Mouse (Mus musculus): Measurements from ENCODE around the gene Tmem235. TPM values are rescaled to one million over a fixed set of nuclear protein-coding genes. Genes with fewer than 3 reads are reported as not detected.

Gene Tmem235
- total RNA-seq, 2 experiments from 2014 or later = not detected

DNA sequence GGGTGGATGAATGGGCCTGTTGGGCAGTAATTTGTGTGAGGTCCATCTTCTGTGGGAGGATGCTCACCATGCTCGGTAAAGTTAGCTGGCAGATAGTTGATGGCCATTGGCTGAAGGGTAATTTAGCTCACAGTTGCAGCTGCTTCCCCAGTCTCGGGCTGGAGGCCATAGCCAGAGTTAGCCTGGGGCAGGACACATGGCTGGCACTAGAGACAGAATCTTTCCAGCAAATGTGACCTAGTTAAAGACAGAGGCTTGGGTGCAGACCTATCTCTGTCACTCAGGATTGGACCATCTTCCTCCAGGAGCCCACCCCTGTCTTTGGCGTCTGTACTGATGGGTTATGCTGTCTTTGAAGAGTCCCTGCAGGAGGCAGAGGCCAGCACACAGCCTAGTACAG is 2.2 kb upstream of the Tmem235 start:
- intact Hi-C loops (cut with DNase I) = no loop called here
- DNase-seq (ENCODE audit: low spot score) = no peak

DNA sequence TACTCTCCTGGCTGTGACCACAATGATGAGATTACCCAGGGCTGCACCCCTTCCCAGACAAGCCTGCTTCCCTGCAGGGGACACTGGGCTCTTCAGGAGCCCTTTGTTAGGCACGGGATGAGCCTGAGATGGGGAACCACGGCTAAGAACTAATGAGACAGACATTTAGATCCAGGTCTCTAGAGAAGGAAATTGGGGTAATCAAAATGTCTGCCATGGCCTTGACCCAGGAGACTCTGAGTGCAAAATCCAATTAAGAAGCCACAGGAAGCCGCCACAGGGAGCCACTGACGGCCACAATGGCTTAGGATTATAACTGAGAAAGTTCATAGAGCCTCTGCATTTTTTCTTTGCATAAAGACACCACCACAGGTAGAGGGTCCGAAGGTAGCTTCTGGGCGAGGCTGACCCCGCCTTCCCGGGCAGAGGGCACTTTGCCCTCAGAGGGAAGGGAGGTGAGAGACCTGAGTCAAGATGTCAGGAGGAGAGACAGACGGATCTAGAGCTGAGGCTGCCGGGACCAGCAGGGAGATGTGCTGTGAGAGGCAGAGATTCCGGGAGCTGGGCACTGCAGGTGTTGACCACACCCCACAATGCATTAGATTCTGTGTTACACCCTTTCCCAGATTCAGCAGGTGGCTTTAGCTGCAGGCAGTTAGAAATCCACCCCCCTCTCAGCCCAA is 2.8 kb downstream of the Tmem235 start:
- no peak for DNase-seq (ENCODE audit: low spot score)
- intact Hi-C loops (cut with DNase I) = no loop called here

DNA sequence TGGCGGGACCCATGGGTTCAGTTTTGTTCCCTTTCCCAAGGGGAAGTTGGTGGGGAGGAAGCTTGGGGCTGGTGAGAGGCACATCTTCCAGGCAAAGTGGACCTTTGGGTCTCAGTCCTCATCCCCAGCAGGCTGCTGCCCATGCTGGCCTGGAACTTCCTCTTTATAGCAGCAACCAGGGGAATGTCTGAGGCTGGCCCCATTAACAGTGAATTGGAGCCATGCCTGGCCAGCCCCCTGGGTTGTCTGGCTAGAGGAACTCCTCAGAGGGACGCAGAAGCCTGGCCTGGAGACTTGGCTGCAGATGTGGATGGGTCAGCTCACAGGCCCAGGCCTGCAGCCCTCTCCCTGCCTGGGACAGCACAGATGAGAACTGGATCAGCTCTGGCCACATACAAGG is 4.3 kb downstream of the Tmem235 start:
- intact Hi-C loops (cut with DNase I) = loop anchor here (5.0 kb wide), 1 partner anchor 357 kb away; no protein-coding TSS in a partner anchor
- no peak for DNase-seq (ENCODE audit: low spot score)

DNA sequence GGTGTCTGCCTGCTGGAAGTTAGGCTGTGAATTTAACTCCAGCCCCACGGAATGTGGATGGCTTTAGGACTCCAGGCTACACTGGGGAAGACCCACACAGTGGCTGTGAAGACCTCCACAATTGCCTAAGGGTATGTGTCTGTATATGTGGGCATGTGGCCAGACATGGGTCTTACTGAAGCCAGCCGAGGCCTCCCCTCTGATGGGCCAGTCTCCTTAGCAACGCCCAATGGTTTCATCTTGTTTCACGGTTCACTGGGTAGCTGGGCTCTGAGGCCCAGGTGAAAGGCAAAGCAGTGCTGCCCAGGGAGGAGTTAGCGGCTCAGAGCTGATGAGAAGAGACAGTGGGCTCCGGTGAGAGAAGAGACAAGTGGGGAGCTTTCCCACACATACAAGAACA is 5.4 kb downstream of the Tmem235 start:
- intact Hi-C loops (cut with DNase I) = loop anchor here (5.0 kb wide), 1 partner anchor 356 kb away; no protein-coding TSS in a partner anchor
- DNase-seq (ENCODE audit: low spot score) = no peak

DNA sequence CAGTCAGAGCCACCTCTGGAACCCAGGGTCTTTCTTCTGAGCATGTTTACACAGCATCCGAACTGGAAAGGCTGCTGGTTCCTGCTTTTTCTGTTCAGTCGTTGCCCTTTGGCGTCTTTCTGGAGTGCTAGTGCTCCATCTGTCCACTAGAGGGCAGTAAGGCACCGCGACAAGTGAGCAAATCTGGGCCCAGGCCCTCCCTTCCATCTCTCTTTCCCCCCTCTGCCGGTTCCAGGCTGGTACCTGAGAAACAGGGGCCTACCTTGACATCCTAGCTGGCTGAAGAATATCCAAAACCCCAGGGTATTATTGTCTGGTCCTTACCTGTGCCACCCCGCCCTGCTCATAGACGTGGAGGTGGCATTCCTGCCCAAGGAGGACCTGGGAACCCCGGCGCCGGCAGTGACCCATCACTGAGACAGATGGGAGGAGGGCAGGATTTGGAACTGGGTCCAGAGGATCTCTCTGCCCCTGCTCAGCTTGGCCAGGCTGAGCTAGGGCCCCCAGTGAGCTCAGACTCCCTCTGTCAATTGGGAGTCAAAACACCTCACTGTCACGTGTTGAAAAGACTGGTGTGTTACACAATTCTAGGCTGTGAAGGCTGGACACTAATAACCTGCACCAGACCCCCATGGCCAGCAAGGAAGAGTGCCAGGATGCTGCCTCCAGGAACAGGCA is 10.3 kb downstream of the Tmem235 start:
- DNase-seq (ENCODE audit: low spot score) = peak; percentile 47
- intact Hi-C loops (cut with DNase I) = loop anchor here (1.0 to 5.0 kb wide), 3 partner anchors 101 to 231 kb away; partner anchors contain the start of gene Socs3

DNA sequence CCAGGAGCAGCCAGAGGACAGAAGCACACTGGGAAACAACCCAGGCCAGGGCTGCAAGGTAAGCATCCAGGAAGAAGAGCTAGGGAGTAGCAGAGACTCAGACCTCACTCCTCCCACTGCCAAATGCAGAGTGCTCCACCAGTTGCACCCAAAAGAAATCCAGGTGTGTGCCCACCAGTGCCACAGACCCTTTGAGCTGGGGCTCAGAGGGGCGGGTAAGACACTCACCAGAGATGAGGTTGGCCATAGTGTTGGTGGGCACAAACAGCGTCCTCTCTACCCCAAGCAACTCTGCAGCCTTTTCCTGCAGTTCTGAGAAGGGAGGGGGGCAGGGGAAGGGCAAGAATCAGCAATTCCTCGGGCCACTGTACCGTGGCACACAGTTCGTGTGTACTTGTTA is 10.8 kb downstream of the Tmem235 start:
- DNase-seq (ENCODE audit: low spot score) = no peak
- intact Hi-C loops (cut with DNase I) = loop anchor here (5.0 kb wide), 1 partner anchor 101 kb away; the partner anchor contains the start of gene Socs3

DNA sequence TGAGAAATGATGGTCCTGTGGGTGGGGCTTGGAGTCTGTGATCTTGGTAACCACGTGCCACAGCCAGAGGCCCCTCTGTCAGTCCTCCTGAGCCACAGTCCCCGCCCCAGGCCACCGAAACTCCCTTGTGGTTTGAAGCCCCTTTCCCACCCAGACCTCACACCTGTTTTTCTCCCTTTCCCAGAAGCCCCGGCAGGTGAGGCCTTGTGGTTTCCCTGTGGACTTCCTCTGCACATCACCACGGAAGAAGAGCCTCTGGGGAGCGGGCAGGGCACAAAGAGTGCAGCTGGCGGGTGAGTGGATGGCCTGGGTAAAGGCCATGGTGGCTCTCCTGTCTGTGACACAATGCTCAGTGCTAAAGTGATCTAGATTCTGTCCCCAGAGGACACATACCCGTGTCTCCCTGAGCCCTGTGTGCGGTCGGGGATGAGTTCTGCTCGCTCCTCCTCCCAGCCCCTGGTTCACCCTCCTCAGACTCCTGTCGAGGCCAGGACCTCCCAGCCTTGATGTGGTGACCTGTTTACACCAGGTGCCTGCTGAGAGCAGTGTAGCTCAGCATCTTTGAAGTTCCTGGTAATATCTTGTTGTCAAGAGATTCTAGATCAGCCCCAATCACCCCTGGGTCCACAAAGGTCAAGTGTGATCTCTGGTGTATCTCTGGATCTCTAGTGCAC is 11.5 kb downstream of the Tmem235 start:
- intact Hi-C loops (cut with DNase I) = loop anchor here (2.0 to 5.0 kb wide), 2 partner anchors 41 to 100 kb away; partner anchors contain the start of gene Socs3
- DNase-seq (ENCODE audit: low spot score) = no peak

DNA sequence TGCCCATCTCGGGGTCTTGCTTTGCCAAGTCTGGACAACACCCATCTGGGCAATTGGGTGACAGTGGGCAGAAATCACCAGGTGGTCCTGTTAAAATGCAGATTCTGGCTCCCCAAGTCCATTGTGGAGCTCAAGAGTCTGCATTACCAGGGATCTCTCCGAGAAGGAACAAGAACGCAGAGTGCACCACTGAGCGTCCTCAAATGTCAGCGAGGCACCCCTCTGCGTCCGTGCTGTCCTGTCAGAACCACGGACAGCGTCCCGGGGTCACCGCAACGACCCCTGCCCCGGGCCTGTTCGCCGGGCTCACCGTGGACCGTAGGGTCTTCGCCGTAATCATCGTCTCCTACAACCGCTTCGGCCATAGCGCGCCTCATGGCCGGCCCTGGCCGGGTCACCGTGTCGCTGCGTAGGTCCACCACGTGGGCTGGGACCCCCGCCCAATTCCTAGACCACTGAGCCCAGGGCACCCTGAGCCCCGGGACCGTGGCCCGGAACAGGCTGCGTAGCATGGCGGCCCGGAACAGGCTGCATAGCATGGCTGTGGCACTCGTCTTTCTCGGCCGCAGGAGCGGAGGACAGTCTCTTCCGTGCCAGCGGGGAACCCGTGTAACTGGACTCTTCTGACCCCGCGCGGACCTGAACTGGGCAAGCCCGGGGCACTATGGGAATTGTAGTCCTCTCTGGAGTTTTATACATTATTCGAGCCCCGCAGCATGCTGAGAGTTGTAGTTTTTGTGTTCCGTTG is 12.5 kb downstream of the Tmem235 start, which contains the start of gene Tha1:
Gene Tha1 (minus strand): TSS at position 621 of the 748 bp plus-strand sequence.
- intact Hi-C loops (cut with DNase I) = loop anchor here (2.0 to 5.0 kb wide), 2 partner anchors 40 to 99 kb away; partner anchors contain the start of gene Socs3
- peak; percentile 69 for DNase-seq (ENCODE audit: low spot score)

DNA sequence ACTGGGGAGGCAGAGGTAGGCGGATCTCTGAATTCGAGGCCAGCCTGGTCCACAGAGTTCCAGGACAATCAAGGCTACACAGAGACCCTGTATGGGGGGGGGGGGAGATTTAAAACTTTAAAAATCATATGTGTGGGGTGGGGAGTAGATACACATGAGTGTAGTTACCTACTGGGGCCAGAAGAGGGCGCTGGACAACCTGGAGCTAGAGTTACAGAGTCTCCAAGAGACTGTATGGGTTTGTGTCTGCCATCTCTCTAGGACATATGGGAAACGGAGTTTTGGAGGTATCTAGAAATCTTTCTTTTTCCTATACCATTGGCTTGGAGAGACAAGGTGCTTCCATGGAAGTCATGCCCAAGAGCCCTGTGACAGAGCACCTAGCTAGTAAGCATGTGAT is 13.9 kb downstream of the Tmem235 start:
- no peak for DNase-seq (ENCODE audit: low spot score)
- intact Hi-C loops (cut with DNase I) = loop anchor here (5.0 kb wide), 1 partner anchor 98 kb away; the partner anchor contains the start of gene Socs3

DNA sequence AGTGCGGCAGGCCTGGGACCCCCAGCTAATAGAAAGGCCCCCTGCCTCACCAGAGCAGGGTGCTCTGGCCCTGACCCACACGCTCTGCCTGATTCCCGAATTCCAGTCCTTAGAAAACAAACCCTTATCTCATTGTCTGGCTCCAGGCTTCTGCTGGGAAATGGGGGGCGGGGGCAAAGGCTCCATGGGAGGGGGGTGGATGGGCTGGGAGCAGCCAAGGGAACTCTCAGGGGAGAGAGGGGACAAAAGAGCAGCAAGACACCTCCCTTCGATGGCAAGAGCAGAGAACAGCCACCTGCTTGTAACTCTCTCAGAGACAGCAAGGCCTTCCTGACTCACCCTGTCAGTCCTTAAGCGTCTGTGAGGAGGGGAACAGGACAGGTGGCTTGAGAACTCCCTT is 15.1 kb downstream of the Tmem235 start:
- no peak for DNase-seq (ENCODE audit: low spot score)
- intact Hi-C loops (cut with DNase I) = no loop called here

DNA sequence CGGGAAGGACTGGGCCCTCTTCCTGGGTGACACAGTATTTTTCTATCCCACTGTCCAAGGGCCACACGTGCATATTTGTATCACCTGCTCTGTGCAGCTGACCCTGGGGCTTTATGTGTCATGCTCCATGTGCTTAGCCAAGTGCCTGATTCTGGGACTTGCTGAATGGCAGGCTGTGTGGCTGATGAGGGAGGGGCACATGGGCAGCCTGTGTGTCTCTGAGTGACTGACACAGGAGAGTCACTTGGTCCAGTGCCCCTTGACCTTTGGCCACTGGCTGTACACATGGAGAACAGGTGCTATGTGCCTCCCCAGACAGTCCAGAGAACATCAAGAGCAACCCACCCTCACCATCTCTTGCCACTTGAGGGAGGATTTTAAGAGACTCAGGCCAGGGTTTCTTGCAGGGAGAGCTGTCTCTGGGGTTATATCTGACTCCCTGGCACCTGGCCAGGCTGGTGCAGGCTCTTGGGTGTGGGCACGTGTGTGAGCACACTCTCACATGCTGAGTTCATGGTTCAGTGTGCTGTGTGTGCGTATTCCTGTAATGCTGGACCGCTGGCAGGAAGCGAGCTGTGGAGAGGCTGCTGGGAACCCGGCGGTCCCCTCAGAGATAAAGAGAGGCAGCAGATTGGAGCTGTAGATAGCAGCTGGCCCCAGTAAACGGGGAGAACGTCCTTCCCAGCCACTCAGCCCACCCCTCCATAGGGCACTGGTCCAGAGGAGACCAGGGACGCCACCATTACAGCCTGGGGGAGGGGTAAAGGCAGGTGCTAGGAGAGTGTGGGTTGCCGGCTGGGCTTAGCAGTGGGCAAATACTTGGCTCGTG is 17.6 kb downstream of the Tmem235 start:
- DNase-seq (ENCODE audit: low spot score) = no peak
- intact Hi-C loops (cut with DNase I) = no loop called here

DNA sequence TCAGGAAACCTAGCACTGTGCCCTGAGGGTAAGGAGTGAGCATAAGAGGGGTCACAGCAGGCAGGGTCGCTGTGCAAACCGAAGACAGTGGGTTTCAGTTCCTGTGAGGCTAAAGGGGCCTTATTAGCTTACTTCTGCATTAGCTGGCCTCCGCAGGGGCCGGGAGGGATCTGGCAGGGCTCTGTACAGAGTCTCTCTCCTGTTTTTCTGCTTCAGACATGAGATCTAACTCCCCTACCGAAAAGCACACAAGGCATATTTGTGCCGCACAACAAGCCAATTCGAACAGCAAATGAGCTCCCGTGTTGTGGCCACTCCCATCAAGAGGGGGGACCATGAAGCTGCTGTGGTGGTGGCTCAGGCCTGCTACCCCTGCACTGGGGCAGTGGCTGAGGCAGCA is 18.3 kb downstream of the Tmem235 start:
- no peak for DNase-seq (ENCODE audit: low spot score)
- intact Hi-C loops (cut with DNase I) = no loop called here

DNA sequence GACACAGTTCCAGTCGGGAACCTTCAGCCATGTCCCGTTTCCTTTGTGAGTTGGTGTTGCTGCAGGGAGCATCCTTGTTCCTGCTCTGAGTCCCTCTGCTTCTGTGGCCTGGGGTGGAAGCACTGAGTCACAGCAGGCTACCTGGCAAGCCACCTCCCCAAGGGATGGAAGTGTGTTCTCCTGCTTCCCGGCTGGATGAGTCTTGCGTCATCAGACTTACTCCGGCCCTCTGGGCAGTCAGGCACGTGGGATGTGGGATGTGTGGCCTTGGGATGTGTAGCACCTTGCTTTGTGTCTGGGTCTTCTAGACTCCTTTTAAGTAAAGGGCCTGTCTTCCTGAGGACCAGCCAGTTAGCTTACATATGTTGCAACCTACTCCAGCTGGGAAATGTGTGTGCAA is 19.1 kb downstream of the Tmem235 start:
- intact Hi-C loops (cut with DNase I) = no loop called here

DNA sequence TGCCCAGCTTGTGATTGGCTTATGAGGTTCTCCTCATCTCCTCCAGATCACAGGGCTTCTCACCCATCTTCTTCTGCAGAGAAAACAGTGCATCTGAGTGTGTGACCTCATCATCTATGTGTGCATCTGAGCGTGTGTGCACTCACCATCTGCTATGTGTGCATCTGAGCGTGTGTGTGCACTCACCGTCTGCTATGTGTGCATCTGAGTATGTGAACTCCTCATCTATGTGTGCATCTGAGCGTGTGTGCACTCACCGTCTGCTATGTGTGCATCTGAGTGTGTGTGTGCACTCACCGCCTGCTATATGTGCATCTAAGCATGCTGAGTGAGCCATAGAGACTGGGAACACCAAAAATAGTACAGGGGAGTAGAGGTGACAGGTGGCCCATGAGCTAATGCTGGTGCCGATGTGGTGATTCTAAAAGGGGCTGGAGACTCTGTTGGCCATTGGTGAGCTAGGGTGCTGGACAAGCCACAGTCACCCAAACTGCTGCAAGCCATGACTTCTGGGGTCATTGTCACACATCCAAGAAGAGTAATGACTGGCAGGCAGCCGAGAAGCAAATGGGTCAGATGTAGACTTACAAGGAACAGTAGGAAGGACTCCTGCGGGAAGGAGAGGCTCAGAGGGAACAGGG is 19.9 kb downstream of the Tmem235 start:
- intact Hi-C loops (cut with DNase I) = no loop called here
- DNase-seq (ENCODE audit: low spot score) = no peak

More for the DNA sequence above, 19.1 kb downstream of the Tmem235 start:
- no peak for DNase-seq (ENCODE audit: low spot score)

DNA sequence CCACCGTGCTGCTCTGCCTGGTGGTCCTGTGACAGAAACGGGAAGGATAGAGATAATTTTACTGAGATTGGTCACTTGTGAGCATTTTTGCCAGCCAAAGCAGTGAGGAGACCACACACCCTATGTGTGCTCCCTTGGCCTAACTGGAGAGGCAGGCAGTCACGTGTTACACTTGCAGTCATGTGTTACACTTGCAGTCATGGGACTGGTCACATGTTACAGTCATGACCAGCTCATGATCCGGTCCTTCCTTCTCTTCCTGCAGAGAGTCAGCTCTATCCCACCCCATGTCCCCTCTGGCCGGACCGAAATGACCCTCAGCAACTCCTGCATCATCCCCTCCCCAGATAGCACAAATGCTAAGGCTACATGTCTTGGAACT is 20.4 kb downstream of the Tmem235 start:
- no peak for DNase-seq (ENCODE audit: low spot score)
- intact Hi-C loops (cut with DNase I) = no loop called here

DNA sequence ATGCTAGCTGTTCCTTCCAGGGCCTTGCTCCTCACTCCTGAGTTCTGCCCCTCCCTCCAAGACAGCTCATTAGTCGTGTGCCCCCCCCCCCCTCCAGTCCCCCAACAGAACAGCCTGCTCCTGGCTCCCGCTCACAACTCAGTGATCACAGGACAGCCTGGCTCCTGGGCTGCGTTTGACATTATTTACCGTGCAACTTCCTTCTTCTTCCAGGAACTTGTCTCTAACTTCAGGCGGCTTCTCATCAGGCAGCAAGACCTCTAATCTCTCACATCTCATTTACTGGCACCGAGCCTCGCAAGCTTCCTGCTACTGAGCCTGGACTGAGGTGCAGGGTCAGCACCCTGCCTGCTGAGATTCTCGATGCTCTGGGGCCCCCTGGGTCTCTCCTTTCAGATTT is 21.2 kb downstream of the Tmem235 start:
- intact Hi-C loops (cut with DNase I) = no loop called here
- no peak for DNase-seq (ENCODE audit: low spot score)

DNA sequence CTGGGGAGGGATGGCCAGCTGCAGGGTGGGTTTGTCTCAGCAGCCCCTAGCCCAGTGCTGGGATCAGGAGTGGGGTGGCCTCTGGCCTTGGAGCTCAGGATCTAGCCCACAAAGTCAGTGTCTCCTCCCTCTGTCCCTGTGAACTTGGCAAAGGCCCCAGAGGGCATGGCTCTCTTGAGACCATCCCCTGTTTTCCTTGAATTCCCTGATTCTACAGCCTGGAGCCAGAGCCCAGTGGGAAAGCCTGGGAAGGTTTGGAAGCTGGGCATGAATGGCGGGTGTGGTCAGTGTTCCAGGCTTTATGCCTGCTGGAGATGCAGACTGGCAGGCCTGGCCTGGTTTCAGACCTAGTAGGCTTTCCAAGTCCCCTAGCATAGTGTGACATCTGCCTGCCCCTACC is 21.7 kb downstream of the Tmem235 start:
- intact Hi-C loops (cut with DNase I) = no loop called here
- DNase-seq (ENCODE audit: low spot score) = no peak

DNA sequence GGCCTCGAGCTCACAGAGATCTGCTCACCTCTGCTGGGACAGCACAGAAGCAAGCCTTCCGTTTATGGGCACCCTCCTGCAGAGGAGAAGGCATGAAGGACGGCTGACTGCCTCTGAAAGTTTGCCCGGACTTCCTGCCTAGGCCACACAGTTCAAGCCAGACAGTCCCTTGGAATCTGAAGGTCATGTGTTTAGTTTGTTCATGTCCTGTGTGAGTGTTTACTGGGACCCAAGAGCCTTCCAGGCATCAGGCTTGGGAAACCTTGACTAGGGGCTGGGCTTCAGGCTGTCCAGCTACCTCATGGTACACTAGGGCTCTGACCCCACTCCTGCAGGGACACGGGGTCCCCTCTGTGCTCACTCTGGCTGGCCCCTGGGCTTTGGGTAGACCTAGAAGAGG is 25.4 kb downstream of the Tmem235 start:
- intact Hi-C loops (cut with DNase I) = no loop called here
- DNase-seq (ENCODE audit: low spot score) = no peak

All from heart, postnatal 25 days (tissue).